Mouse (Mus musculus) MEL (cell line): ENCODE results near the gene Olfr1391.

Source experiments
- CHD1 ChIP-seq: IDR thresholded peaks from 2 replicates; pipeline ENCODE4 v1.6.1; 2012; ENCODE audit warnings: low read depth, mild to moderate bottlenecking, inconsistent platforms, low read length, improper control_type of control experiment
- CHD2 ChIP-seq: IDR thresholded peaks from 2 replicates; pipeline ENCODE4 v1.6.1; 2011; ENCODE audit warnings: low read length, improper control_type of control experiment
- MAFK ChIP-seq: IDR thresholded peaks from 2 replicates; pipeline ENCODE4 v1.6.1; 2011; ENCODE audit warnings: low read depth, mild to moderate bottlenecking, low read length, improper control_type of control experiment, borderline replicate concordance
- MXI1 ChIP-seq: IDR thresholded peaks from 2 replicates; pipeline ENCODE4 v1.6.1; 2011; ENCODE audit warnings: mild to moderate bottlenecking, low read depth, low read length, improper control_type of control experiment
- SIN3A ChIP-seq: IDR thresholded peaks from 2 replicates; pipeline ENCODE4 v1.6.1; 2012; ENCODE audit warnings: low read length, improper control_type of control experiment, inconsistent platforms

DNA sequence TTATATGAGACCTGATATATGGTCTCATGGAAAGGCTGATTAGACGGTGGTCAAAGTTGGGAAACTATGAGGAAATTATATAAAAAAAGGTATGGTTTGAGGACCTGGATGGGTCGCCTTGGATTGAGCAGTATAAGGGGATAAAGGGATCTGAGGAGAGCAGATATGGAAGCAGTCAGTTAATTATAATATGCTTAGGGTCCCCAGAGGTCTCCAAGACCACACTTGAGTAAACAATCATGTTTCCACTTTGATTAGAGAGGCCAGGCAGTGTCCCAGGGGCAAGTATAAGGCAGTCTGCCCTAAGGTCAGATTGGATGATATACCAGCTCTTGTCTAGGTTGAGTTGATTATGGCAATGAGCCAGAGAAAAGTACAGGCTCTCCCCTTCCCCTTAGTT lies at the start of gene Olfr1391:
- TF ChIP-seq SIN3A = no peak
- TF ChIP-seq CHD2 = no peak
- TF ChIP-seq CHD1 = no peak
- no peak for TF ChIP-seq MAFK
- TF ChIP-seq MXI1 = no peak
